Mouse (Mus musculus) MEL (cell line): ENCODE measurements around the gene Myh6. TPM values are rescaled to one million over a fixed set of nuclear protein-coding genes. Genes with fewer than 3 reads are reported as not detected.

Experiments used
- DNase-seq: peaks from one replicate; pipeline ENCODE4 v3.0.0; 2011; ENCODE audit warnings: low read depth, low spot score
- H3K27ac ChIP-seq: 2 replicates; pipeline ENCODE4 v1.5.1; 2012; ENCODE audit warnings: low read depth, mild to moderate bottlenecking, control low read depth, low read length, moderate library complexity; ENCODE audit not compliant: control insufficient read depth
- H3K27me3 ChIP-seq, 2 experiments: fragments of 150-350 bp in 1 of 2; sonication (generic) in 1 of 2; 2 replicates each; pipeline ENCODE4 v1.6.1; 2012; ENCODE audit warnings: low read length in 2 of 2, mild to moderate bottlenecking in 2 of 2, improper control_type of control experiment in 1 of 2, moderate library complexity in 1 of 2; ENCODE audit not compliant: insufficient read depth in 2 of 2, control insufficient read depth in 1 of 2
- H3K36me3 ChIP-seq, 2 experiments: 2 replicates each; pipeline ENCODE4 v1.6.1; 2012 to 2014; ENCODE audit warnings: low read length in 2 of 2, improper control_type of control experiment in 1 of 2, inconsistent platforms in 1 of 2, mild to moderate bottlenecking in 1 of 2; ENCODE audit not compliant: insufficient read depth in 2 of 2, control insufficient read depth in 1 of 2
- H3K4me1 ChIP-seq, 2 experiments: fragments of 150-350 bp in 1 of 2; sonication (generic) in 1 of 2; 2 replicates each; pipeline ENCODE4 v1.6.1; 2012; ENCODE audit warnings: low read length in 2 of 2, improper control_type of control experiment in 1 of 2, mild to moderate bottlenecking in 1 of 2; ENCODE audit not compliant: insufficient read depth in 2 of 2, control insufficient read depth in 1 of 2
- H3K4me3 ChIP-seq, 2 experiments: fragments of 150-350 bp in 1 of 2; sonication (generic) in 1 of 2; 2 replicates each; pipeline ENCODE4 v1.5.1; 2012; ENCODE audit warnings: low read depth in 2 of 2, low read length in 2 of 2, mild to moderate bottlenecking in 2 of 2, moderate library complexity in 2 of 2, control low read depth in 1 of 2, improper control_type of control experiment in 1 of 2; ENCODE audit not compliant: control insufficient read depth in 1 of 2, insufficient read depth in 1 of 2
- H3K79me2 ChIP-seq: 2 replicates; pipeline ENCODE4 v1.6.1; 2012; ENCODE audit warnings: mild to moderate bottlenecking, low read length, moderate library complexity; ENCODE audit not compliant: control insufficient read depth, poor library complexity, insufficient read depth
- H3K9ac ChIP-seq: 2 replicates; pipeline ENCODE4 v1.6.1; 2012; ENCODE audit warnings: low read depth, mild to moderate bottlenecking, control low read depth, low read length, moderate library complexity; ENCODE audit not compliant: control insufficient read depth, poor library complexity, severe bottlenecking
- H3K9me3 ChIP-seq: fragments of 150-350 bp; sonication (generic); replicated peaks from 2 replicates; pipeline ENCODE4 v1.6.1; 2012; ENCODE audit warnings: mild to moderate bottlenecking, low read length, improper control_type of control experiment, moderate library complexity; ENCODE audit not compliant: insufficient read depth
- EP300 ChIP-seq, 2 experiments: IDR thresholded peaks; 2 replicates each; pipeline ENCODE4 v1.6.1; 2011; ENCODE audit warnings: improper control_type of control experiment in 2 of 2, low read length in 2 of 2, low read depth in 1 of 2, mild to moderate bottlenecking in 1 of 2
- GABPA ChIP-seq: IDR thresholded peaks from 2 replicates; pipeline ENCODE4 v1.6.1; 2012; ENCODE audit warnings: low read depth, mild to moderate bottlenecking, inconsistent platforms, low read length, improper control_type of control experiment, moderate library complexity
- HCFC1 ChIP-seq: IDR thresholded peaks from 2 replicates; pipeline ENCODE4 v1.6.1; 2012; ENCODE audit warnings: low read depth, mild to moderate bottlenecking, inconsistent platforms, low read length, improper control_type of control experiment, moderate library complexity
- KAT2A ChIP-seq: conservative IDR thresholded peaks from 2 replicates; pipeline ENCODE4 v1.6.1; 2012; ENCODE audit warnings: low read depth, low read length, improper control_type of control experiment, inconsistent platforms
- MAFK ChIP-seq: IDR thresholded peaks from 2 replicates; pipeline ENCODE4 v1.6.1; 2011; ENCODE audit warnings: low read depth, mild to moderate bottlenecking, low read length, improper control_type of control experiment, borderline replicate concordance
- MEF2A ChIP-seq: IDR thresholded peaks from 2 replicates; pipeline ENCODE4 v1.6.1; 2014; ENCODE audit warnings: low read depth, mild to moderate bottlenecking, inconsistent platforms, low read length, improper control_type of control experiment; ENCODE audit not compliant: poor library complexity, insufficient replicate concordance, severe bottlenecking; ENCODE audit errors: extremely low read depth
- MYB ChIP-seq: IDR thresholded peaks from 2 replicates; pipeline ENCODE4 v1.6.1; 2011; ENCODE audit warnings: mild to moderate bottlenecking, low read depth, low read length, improper control_type of control experiment
- NELFE ChIP-seq: IDR thresholded peaks from 2 replicates; pipeline ENCODE4 v1.6.1; 2011; ENCODE audit warnings: low read depth, low read length, improper control_type of control experiment
- RCOR1 ChIP-seq: IDR thresholded peaks from 2 replicates; pipeline ENCODE4 v1.6.1; 2012; ENCODE audit warnings: low read depth, mild to moderate bottlenecking, inconsistent platforms, low read length, improper control_type of control experiment
- TAL1 ChIP-seq: IDR thresholded peaks from 2 replicates; pipeline ENCODE4 v1.6.1; 2012; ENCODE audit warnings: mild to moderate bottlenecking, inconsistent platforms, low read length, moderate library complexity, mixed read lengths
- ZKSCAN1 ChIP-seq: IDR thresholded peaks from 2 replicates; pipeline ENCODE4 v1.6.1; 2012; ENCODE audit warnings: low read depth, mild to moderate bottlenecking, inconsistent platforms, low read length, improper control_type of control experiment, moderate library complexity
- ZMIZ1 ChIP-seq: IDR thresholded peaks from 2 replicates; pipeline ENCODE4 v1.6.1; 2012; ENCODE audit warnings: low read depth, mild to moderate bottlenecking, inconsistent platforms, low read length, improper control_type of control experiment, moderate library complexity
- polyA plus RNA-seq, 2 experiments: library from polyadenylated mRNA; stranded (reverse) in 1 of 2; unstranded in 1 of 2; fragments of >175 nt in 1 of 2; fragments of >200 nt in 1 of 2; gene quantifications; 2 replicates each; pipeline versions ENCODE4 v1.2.1 to v1.2.4; 2012; ENCODE audit warnings: low replicate concordance in 2 of 2, low read depth in 1 of 2; ENCODE audit not compliant: insufficient read length in 2 of 2, insufficient read depth in 1 of 2, missing spikeins in 1 of 2
- total RNA-seq: library from RNA; depleted of rRNA; stranded (reverse); fragments of 300-350 nt; gene quantifications from 2 replicates; pipeline ENCODE4 v1.2.3, GENCODE M21; 2012; rRNA removed

The Myh6 gene
- total and polyA plus RNA-seq, 3 experiments, result not detected

- TF ChIP-seq KAT2A (no peak), ZKSCAN1 (no peak), RCOR1 (no peak), MAFK (no peak), MEF2A (no peak), NELFE (no peak), HCFC1 (no peak), GABPA (no peak), MYB (no peak), ZMIZ1 (no peak), TAL1 (no peak), EP300 (IDR thresholded peaks at IDR 0.05; ENCODE audit: low read depth in 1 of 2, low read length in 2 of 2) (no peak)
- peak within 1 kb of the TSS; percentile 77 for H3K27ac ChIP-seq
- DNase-seq, result no peak
Observed at GRCm38 (mm10) chr14:54892200-54892599, 74.5 kb downstream of the Myh6 start, which contains the start of gene Pabpn1. Gene Pabpn1, plus strand, starts transcription at chr14:54892500.

More at GRCm38 (mm10) chr14:54892200-54892599, 74.5 kb downstream of the Myh6 start, which contains the start of gene Pabpn1:
- Histone ChIP-seq H3K4me3 (peak within 1 kb of the TSS; percentile 53 to 91), H3K36me3 (peaks cover 12 to 14% of the 10 kb centered on the region in 2 experiments), H3K9ac (peak within 1 kb of the TSS; percentile 82), H3K27me3 (no peaks in the 10 kb centered on the region), H3K9me3 (no peaks in the 10 kb centered on the region), H3K4me1 (peaks cover 4 to 6% of the 10 kb centered on the region in 2 experiments; a peak in 3 of 4 replicates), H3K79me2 (peaks cover 19% of the 10 kb centered on the region)

Other genes starting within 250 kb of the Myh6 start
- 0.07 and 0.08 TPM in 2 replicates for gene Slc7a8, start 185.0 kb downstream of the Myh6 start, total RNA-seq
- gene Slc7a8, start 185.0 kb downstream of the Myh6 start, polyA plus RNA-seq, result under 1 TPM in 1 of 2 experiments, not detected in 1; 0.29 TPM
- not detected in 2 replicates for gene Rnf212b, start 152.8 kb downstream of the Myh6 start, total RNA-seq
- gene Rnf212b, start 152.8 kb downstream of the Myh6 start, polyA plus RNA-seq, result not detected
- gene Homez, start 96.0 kb downstream of the Myh6 start, total RNA-seq, result 4.7 and 4.9 TPM in 2 replicates
- 1 to 10 TPM in 1 of 2 experiments, not detected in 1; 8.5 TPM for gene Homez, start 96.0 kb downstream of the Myh6 start, polyA plus RNA-seq
- gene Ppp1r3e, start 89.4 kb downstream of the Myh6 start, total RNA-seq, result 0.56 and 0.73 TPM in 2 replicates
- gene Ppp1r3e, start 89.4 kb downstream of the Myh6 start, polyA plus RNA-seq, result 1 to 10 TPM in 1 of 2 experiments, not detected in 1; 1.2 TPM
- gene Bcl2l2, start 83.5 kb downstream of the Myh6 start, total RNA-seq, result 10.5 and 12.5 TPM in 2 replicates
- 10 to 100 TPM in 1 of 2 experiments, not detected in 1; 18.8 TPM for gene Bcl2l2, start 83.5 kb downstream of the Myh6 start, polyA plus RNA-seq
- gene Gm20521, start 83.5 kb downstream of the Myh6 start, total RNA-seq, result 0.58 and 0.88 TPM in 2 replicates
- 1 to 10 TPM in 1 of 2 experiments, not detected in 1; 3.4 TPM for gene Gm20521, start 83.5 kb downstream of the Myh6 start, polyA plus RNA-seq
- 82.3 and 85.8 TPM in 2 replicates for gene Pabpn1, start 74.4 kb downstream of the Myh6 start, total RNA-seq
- 100 to 1,000 TPM in 1 of 2 experiments, not detected in 1; 393 TPM for gene Pabpn1, start 74.4 kb downstream of the Myh6 start, polyA plus RNA-seq
- 0.13 and 0.31 TPM in 2 replicates for gene Slc22a17, start 53.8 kb downstream of the Myh6 start, total RNA-seq
- 1 to 10 TPM in 1 of 2 experiments, not detected in 1; 1.1 TPM for gene Slc22a17, start 53.8 kb downstream of the Myh6 start, polyA plus RNA-seq
- not detected in 2 replicates for gene Efs, start 40.8 kb downstream of the Myh6 start, total RNA-seq
- not detected for gene Efs, start 40.8 kb downstream of the Myh6 start, polyA plus RNA-seq
- gene Il25, start 34.2 kb downstream of the Myh6 start, total RNA-seq, result not detected in 2 replicates
- gene Il25, start 34.2 kb downstream of the Myh6 start, polyA plus RNA-seq, result not detected
- gene Cmtm5, start 30.7 kb downstream of the Myh6 start, total RNA-seq, result not detected in 2 replicates
- gene Cmtm5, start 30.7 kb downstream of the Myh6 start, polyA plus RNA-seq, result not detected
- not detected in 2 replicates for gene Gm17428, start 10.0 kb upstream of the Myh6 start, total RNA-seq
- not detected for gene Gm17428, start 10.0 kb upstream of the Myh6 start, polyA plus RNA-seq
- not detected in 2 replicates for gene Myh7, start 27.7 kb upstream of the Myh6 start, total RNA-seq
- not detected for gene Myh7, start 27.7 kb upstream of the Myh6 start, polyA plus RNA-seq
- 138 and 148 TPM in 2 replicates for gene Ngdn, start 48.5 kb upstream of the Myh6 start, total RNA-seq
- gene Ngdn, start 48.5 kb upstream of the Myh6 start, polyA plus RNA-seq, result 100 to 1,000 TPM in 1 of 2 experiments, not detected in 1; 140 TPM
- 0.42 TPM in 2 replicates for gene Zfhx2, start 125.4 kb upstream of the Myh6 start, total RNA-seq
- 1 to 10 TPM in 1 of 2 experiments, not detected in 1; 3.2 TPM for gene Zfhx2, start 125.4 kb upstream of the Myh6 start, polyA plus RNA-seq
- gene Thtpa, start 127.9 kb upstream of the Myh6 start, total RNA-seq, result 8.7 and 9.0 TPM in 2 replicates
- 10 to 100 TPM in 1 of 2 experiments, not detected in 1; 13.2 TPM for gene Thtpa, start 127.9 kb upstream of the Myh6 start, polyA plus RNA-seq
- 12.5 and 12.6 TPM in 2 replicates for gene Ap1g2, start 139.7 kb upstream of the Myh6 start, total RNA-seq
- gene Ap1g2, start 139.7 kb upstream of the Myh6 start, polyA plus RNA-seq, result 10 to 100 TPM in 1 of 2 experiments, not detected in 1; 47.9 TPM
- not detected in 2 replicates for gene Jph4, start 150.0 kb upstream of the Myh6 start, total RNA-seq
- not detected for gene Jph4, start 150.0 kb upstream of the Myh6 start, polyA plus RNA-seq